In the genomic region with DNA sequence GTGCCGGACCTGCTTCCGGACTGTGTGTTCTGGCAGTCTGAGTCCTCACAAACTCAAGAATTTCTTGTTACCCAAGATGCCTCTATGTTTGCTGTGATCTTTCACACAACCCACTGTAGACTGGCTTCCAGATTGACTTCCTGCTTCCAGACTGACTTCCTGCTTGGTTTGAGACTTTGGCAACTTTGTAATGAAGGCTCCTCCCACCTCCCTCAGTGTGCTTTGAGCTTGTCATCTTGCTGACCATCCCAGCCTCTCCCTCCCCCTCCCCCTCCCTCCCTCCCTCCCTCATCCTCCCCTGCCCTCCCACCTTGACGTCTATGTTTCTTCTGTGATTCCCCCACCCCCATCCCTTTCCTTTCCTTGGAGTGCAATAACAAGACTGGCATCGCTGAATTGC, we compare ENCODE assay signal across 15 mouse cellular contexts.
"Had no signal": no experiment of that assay in that cellular context is flagged by ENCODE, and none has a peak within 500 bp of the region (broad histone marks: within the 10 kb centered on the region; RNA-seq: fewer than 3 reads in every experiment).

No protein-coding gene starts in this region.

- DNase-seq: kidney, postnatal 14 days; left cerebral cortex, postnatal 4 days; lung, adult 18-20 months; lung, postnatal 4 days; right cerebral cortex, postnatal 14 days; thymus, adult 2 months; thymus, postnatal 25 days had no signal

- H3K9ac ChIP-seq: intestine, embryonic 15.5 days; limb, embryonic 13.5 days; liver, embryonic 14.5 days; midbrain, embryonic 15.5 days; neural tube, embryonic 13.5 days; stomach, embryonic 15.5 days had no signal

- H3K27ac ChIP-seq: intestine, embryonic 15.5 days; layer of hippocampus, adult 2 months; limb, embryonic 13.5 days; liver, embryonic 14.5 days; midbrain, embryonic 10.5 days; midbrain, embryonic 15.5 days; neural tube, embryonic 13.5 days; stomach, embryonic 15.5 days had no signal

- H3K36me3 ChIP-seq: intestine, embryonic 15.5 days; limb, embryonic 13.5 days; midbrain, embryonic 10.5 days; midbrain, embryonic 15.5 days; neural tube, embryonic 13.5 days; stomach, embryonic 15.5 days had no signal

- ATAC-seq: intestine, embryonic 15.5 days; midbrain, embryonic 15.5 days had no signal

- H3K4me3 ChIP-seq: intestine, embryonic 15.5 days; layer of hippocampus, adult 2 months; limb, embryonic 13.5 days; midbrain, embryonic 10.5 days; midbrain, embryonic 15.5 days; neural tube, embryonic 13.5 days; stomach, embryonic 15.5 days had no signal

- H3K27me3 ChIP-seq: intestine, embryonic 15.5 days; midbrain, embryonic 15.5 days; stomach, embryonic 15.5 days had no signal

- H3K4me2 ChIP-seq: intestine, embryonic 15.5 days; limb, embryonic 13.5 days; midbrain, embryonic 15.5 days; neural tube, embryonic 13.5 days; stomach, embryonic 15.5 days had no signal

- H3K9me3 ChIP-seq: intestine, embryonic 15.5 days; limb, embryonic 13.5 days; midbrain, embryonic 10.5 days; midbrain, embryonic 15.5 days; stomach, embryonic 15.5 days had no signal
